Mouse (Mus musculus): ENCODE measurements around the gene Kcne1. TPM values are rescaled to one million over a fixed set of nuclear protein-coding genes. Genes with fewer than 3 reads are reported as not detected.

The Kcne1 gene
- total and polyA plus RNA-seq, 3 experiments = 0.26 to 0.48 TPM; not detected in 1

DNA sequence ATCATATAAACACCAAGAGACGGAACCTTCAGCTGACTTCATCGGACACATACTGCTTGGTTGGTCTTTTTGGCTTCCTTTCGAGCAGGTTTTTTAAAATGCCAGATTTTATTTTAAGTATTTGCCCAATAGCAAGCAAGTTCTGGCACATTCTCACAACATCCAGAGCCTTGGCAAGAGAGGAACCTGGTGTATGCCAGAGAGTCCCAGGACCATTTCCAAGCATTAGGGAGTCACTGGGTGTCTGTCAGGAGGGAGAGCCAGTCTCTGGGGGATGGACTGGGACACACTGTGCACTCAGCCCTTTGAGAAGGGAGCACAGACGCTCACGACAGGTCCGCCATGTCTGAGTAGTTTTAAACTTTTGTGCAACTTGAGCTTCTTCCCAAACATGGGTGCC lies 17.7 kb upstream of the Kcne1 start:
- Histone ChIP-seq H3K36me3 (replicated peaks in 1 of 2; ENCODE audit: control insufficient read depth in 1 of 2, insufficient read depth in 1 of 2, low read length in 1 of 2) (no peaks in the 10 kb centered on the region), H3K9me3 (replicated peaks; ENCODE audit: low read length) (no peaks in the 10 kb centered on the region), H3K27me3 (replicated peaks) (no peaks in the 10 kb centered on the region), H3K79me2 (replicated peaks; ENCODE audit: control insufficient read depth, extremely low read depth, insufficient read depth, poor library complexity, severe bottlenecking) (no peaks in the 10 kb centered on the region), H3K4me1 (ENCODE audit: control insufficient read depth in 1 of 2, insufficient read depth in 2 of 2) (peaks cover 9 to 10% of the 10 kb centered on the region in 2 experiments), H3K9ac (ENCODE audit: insufficient read depth, low read depth) (no peak overlapping the region), H3K4me3 (replicated peaks in 1 of 3; ENCODE audit: low read depth in 2 of 3, low read length in 2 of 3, poor library complexity in 1 of 3) (no peak overlapping the region), H3K4me2 (ENCODE audit: insufficient read depth, low read depth, poor library complexity, severe bottlenecking) (no peak overlapping the region), H3K27ac (ENCODE audit: insufficient read depth, low read depth) (no peak overlapping the region)
- dilution Hi-C loops (cut with MboI; ENCODE audit: extremely low pct_ligation_motif_present, extremely low pct_unique_long_range_greater_than_20kb, low sequenced_read_pairs) = no loop called here
- no peak for DNase-seq (ENCODE audit: extremely low read depth)
- in situ Hi-C loops (cut with MboI; ENCODE audit: low pct_ligation_motif_present, low pct_unique_long_range_greater_than_20kb, low sequenced_read_pairs) = loop anchor here (10.0 kb wide), 1 partner anchor 68 kb away; no protein-coding TSS in a partner anchor
- TF ChIP-seq ELF1 (IDR thresholded peaks at IDR 0.05; ENCODE audit: low read depth, low read length) (no peak), PAX5 (IDR thresholded peaks at IDR 0.05; ENCODE audit: low read length) (no peak), MAX (IDR thresholded peaks at IDR 0.05; ENCODE audit: low read length) (no peak), NRF1 (IDR thresholded peaks at IDR 0.05; ENCODE audit: low read depth, low read length) (no peak), ETS1 (conservative IDR thresholded peaks at IDR 0.05; ENCODE audit: low read depth, low read length) (no peak), ZMIZ1 (IDR thresholded peaks at IDR 0.05; ENCODE audit: low read depth, low read length) (no peak), E2F4 (IDR thresholded peaks at IDR 0.05; ENCODE audit: insufficient replicate concordance, low read depth, low read length) (no peak), IRF4 (IDR thresholded peaks at IDR 0.05; ENCODE audit: low read depth, low read length) (no peak), ZKSCAN1 (IDR thresholded peaks at IDR 0.05; ENCODE audit: borderline replicate concordance, low read depth, low read length) (no peak), NELFE (IDR thresholded peaks at IDR 0.05; ENCODE audit: low read depth, low read length) (no peak), HCFC1 (IDR thresholded peaks at IDR 0.05; ENCODE audit: low read depth, low read length) (no peak), CHD2 (IDR thresholded peaks at IDR 0.05; ENCODE audit: low read length) (no peak), MEF2A (IDR thresholded peaks at IDR 0.05; ENCODE audit: borderline replicate concordance, low read depth, low read length) (no peak)

DNA sequence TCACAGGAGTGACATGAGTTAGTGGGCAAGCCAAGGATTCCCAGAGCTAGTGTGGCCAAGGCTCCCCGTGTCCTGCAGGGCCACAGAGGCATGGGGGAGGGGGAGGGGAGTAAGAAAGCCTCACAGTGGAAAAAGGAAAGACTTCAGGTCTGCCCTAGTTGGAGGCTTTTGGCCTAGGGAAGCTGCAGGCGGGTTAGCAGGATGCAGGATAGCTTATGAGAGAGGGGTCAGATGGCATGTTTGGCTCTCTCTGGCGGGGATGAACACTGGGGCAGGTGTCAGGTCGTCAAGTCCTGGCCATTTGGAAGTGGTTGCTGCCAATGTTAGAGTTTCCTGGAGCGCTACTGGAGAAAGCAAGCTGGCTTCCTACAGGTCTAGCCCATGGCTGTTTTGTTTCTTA lies 12.4 kb upstream of the Kcne1 start:
- no peaks in the 10 kb centered on the region for H3K36me3 ChIP-seq (replicated peaks in 1 of 2; ENCODE audit: control insufficient read depth in 1 of 2, insufficient read depth in 1 of 2, low read length in 1 of 2)
- no peak for DNase-seq (ENCODE audit: extremely low read depth)
- no peak overlapping the region for H3K9ac ChIP-seq (ENCODE audit: insufficient read depth, low read depth)
- no peaks in the 10 kb centered on the region for H3K4me1 ChIP-seq (ENCODE audit: control insufficient read depth in 1 of 2, insufficient read depth in 2 of 2)
- in situ Hi-C loops (cut with MboI; ENCODE audit: low pct_ligation_motif_present, low pct_unique_long_range_greater_than_20kb, low sequenced_read_pairs) (loop anchor here (10.0 kb wide), 1 partner anchor 73 kb away; no protein-coding TSS in a partner anchor), dilution Hi-C loops (cut with MboI; ENCODE audit: extremely low pct_ligation_motif_present, extremely low pct_unique_long_range_greater_than_20kb, low sequenced_read_pairs) (no loop called here)
- peaks cover 1% of the 10 kb centered on the region for H3K27me3 ChIP-seq (replicated peaks)
- H3K4me3 ChIP-seq (replicated peaks in 1 of 3; ENCODE audit: low read depth in 2 of 3, low read length in 2 of 3, poor library complexity in 1 of 3) = no peak overlapping the region
- H3K4me2 ChIP-seq (ENCODE audit: insufficient read depth, low read depth, poor library complexity, severe bottlenecking) = no peak overlapping the region
- H3K9me3 ChIP-seq (replicated peaks; ENCODE audit: low read length) = no peaks in the 10 kb centered on the region
- TF ChIP-seq USF2 (conservative IDR thresholded peaks at IDR 0.05; ENCODE audit: low read depth, low read length) = no peak
- TF ChIP-seq EP300 (IDR thresholded peaks at IDR 0.05; ENCODE audit: low read length) = no peak
- no peak for TF ChIP-seq CTCF (conservative IDR thresholded peaks at IDR 0.05 in 1 of 2, IDR thresholded peaks at IDR 0.05 in 1 of 2; ENCODE audit: low read depth in 2 of 2, low read length in 2 of 2)
- no peak for TF ChIP-seq RCOR1 (conservative IDR thresholded peaks at IDR 0.05; ENCODE audit: low read depth, low read length)
- TF ChIP-seq MXI1 (IDR thresholded peaks at IDR 0.05; ENCODE audit: low read depth, low read length) = no peak
- no peak for TF ChIP-seq POLR2AphosphoS2 (IDR thresholded peaks at IDR 0.05; ENCODE audit: low read depth, low read length)
- TF ChIP-seq MYC (IDR thresholded peaks at IDR 0.05; ENCODE audit: low read depth, low read length) = no peak
- no peak for TF ChIP-seq CHD1 (IDR thresholded peaks at IDR 0.05; ENCODE audit: low read depth, low read length)
- no peak for TF ChIP-seq NRF1 (IDR thresholded peaks at IDR 0.05; ENCODE audit: low read depth, low read length)
- TF ChIP-seq KAT2A (IDR thresholded peaks at IDR 0.05; ENCODE audit: insufficient replicate concordance, low read length) = no peak
- no peaks in the 10 kb centered on the region for H3K79me2 ChIP-seq (replicated peaks; ENCODE audit: control insufficient read depth, extremely low read depth, insufficient read depth, poor library complexity, severe bottlenecking)
- H3K27ac ChIP-seq (ENCODE audit: insufficient read depth, low read depth) = no peak overlapping the region
